ENCODE assay signal across 19 mouse cellular contexts in the genomic region with DNA sequence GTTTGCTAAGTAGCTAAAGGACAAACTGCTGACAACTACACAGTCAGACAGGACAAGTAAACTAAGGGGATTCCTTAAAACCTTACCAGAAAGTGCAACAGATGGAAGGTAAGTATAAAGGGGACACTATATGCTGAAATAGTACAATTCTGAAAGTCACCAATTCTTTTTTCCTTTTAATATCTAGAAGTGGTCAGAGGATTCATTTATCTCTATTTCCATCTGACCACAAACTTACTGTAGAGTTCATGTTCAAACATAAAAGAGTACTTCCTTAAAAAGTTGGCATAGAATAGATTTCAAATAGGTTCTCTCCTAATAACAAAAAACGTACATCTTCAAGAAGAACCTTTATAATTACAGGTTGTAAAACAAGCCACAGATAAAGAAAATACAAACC. TPM values are rescaled to one million over a fixed set of nuclear protein-coding genes. Genes with fewer than 3 reads are reported as not detected.
A peak's percentile ranks its signal among the peaks of the same experiment; 100 is the strongest.
DNase-seq lines count a peak whose midpoint lies in the region; ATAC-seq and TF ChIP-seq lines count a peak whose summit lies in the region.
"Had no signal": no experiment of that assay in that cellular context is flagged by ENCODE, and none has a peak within 500 bp of the region (broad histone marks: within the 10 kb centered on the region; RNA-seq: fewer than 3 reads in every experiment).

No protein-coding gene starts in this region.

- TF ChIP-seq POLR2A in MEL (IDR thresholded peaks at IDR 0.05; ENCODE audit: control insufficient read depth in 1 of 2, insufficient read depth in 1 of 2, low read depth in 1 of 2, low read length in 2 of 2, poor library complexity in 1 of 2): no peak

- no peak overlapping the region for H3K9ac ChIP-seq in MEL (ENCODE audit: control insufficient read depth, low read depth, low read length, poor library complexity, severe bottlenecking)
- H3K9ac ChIP-seq: embryonic facial prominence, embryonic 12.5 days; forebrain, embryonic 13.5 days; forebrain, embryonic 15.5 days; forebrain, postnatal 0 days had no signal

- TF ChIP-seq RAD21 in MEL (IDR thresholded peaks at IDR 0.05; ENCODE audit: low read depth, low read length): no peak

- ATAC-seq in granulocyte monocyte progenitor cell, adult 5-6 weeks (replicated peaks; ENCODE audit: poor library complexity, severe bottlenecking): peak; percentile 35; the same call in 1 of the 2 replicates
- ATAC-seq: forebrain, embryonic 13.5 days; forebrain, embryonic 15.5 days; forebrain, postnatal 0 days had no signal

- TF ChIP-seq CTCF in MEL (IDR thresholded peaks at IDR 0.05 in 2 of 3, conservative IDR thresholded peaks at IDR 0.05 in 1 of 3; ENCODE audit: control insufficient read depth in 1 of 3, insufficient read depth in 1 of 3, low read depth in 2 of 3, low read length in 3 of 3, poor library complexity in 1 of 3, severe bottlenecking in 1 of 3): no peak

- peaks cover 7% of the 10 kb centered on the region in 2 experiments for H3K4me1 ChIP-seq in MEL (ENCODE audit: control insufficient read depth in 1 of 2, insufficient read depth in 2 of 2, low read length in 2 of 2)
- H3K4me1 ChIP-seq in embryonic facial prominence, embryonic 10.5 days: no peaks in the 10 kb centered on the region
- H3K4me1 ChIP-seq: embryonic facial prominence, embryonic 12.5 days; forebrain, embryonic 13.5 days; forebrain, embryonic 15.5 days had no signal

- 93% methylated on average over 1 of the region's 1 CpGs for WGBS in embryonic facial prominence, embryonic 10.5 days

- H3K36me3 ChIP-seq in MEL (ENCODE audit: control insufficient read depth in 1 of 2, insufficient read depth in 2 of 2, low read length in 2 of 2): peaks cover 24 to 42% of the 10 kb centered on the region in 2 experiments
- H3K36me3 ChIP-seq in embryonic facial prominence, embryonic 10.5 days (replicated peaks): peaks cover 100% of the 10 kb centered on the region

- no peak overlapping the region for H3K4me3 ChIP-seq in MEL (ENCODE audit: control insufficient read depth in 1 of 2, insufficient read depth in 1 of 2, low read depth in 2 of 2, low read length in 2 of 2)
- H3K4me3 ChIP-seq in embryonic facial prominence, embryonic 10.5 days: no peak overlapping the region
- H3K4me3 ChIP-seq: embryonic facial prominence, embryonic 12.5 days; forebrain, embryonic 13.5 days; forebrain, embryonic 15.5 days had no signal

- peaks cover 2% of the 10 kb centered on the region; the same call in 1 of the 2 replicates for H3K79me2 ChIP-seq in MEL (ENCODE audit: control insufficient read depth, insufficient read depth, low read length, poor library complexity)

- H3K9me3 ChIP-seq in MEL (replicated peaks; ENCODE audit: insufficient read depth, low read length): no peaks in the 10 kb centered on the region
- no peaks in the 10 kb centered on the region for H3K9me3 ChIP-seq in embryonic facial prominence, embryonic 10.5 days
- H3K9me3 ChIP-seq: embryonic facial prominence, embryonic 12.5 days; forebrain, embryonic 13.5 days; forebrain, embryonic 15.5 days had no signal

- peak overlapping the region; percentile 48 for H3K27ac ChIP-seq in MEL (ENCODE audit: control insufficient read depth, low read depth, low read length)
- H3K27ac ChIP-seq in embryonic facial prominence, embryonic 10.5 days (replicated peaks): no peak overlapping the region
- H3K27ac ChIP-seq: embryonic facial prominence, embryonic 12.5 days; forebrain, embryonic 13.5 days; forebrain, embryonic 15.5 days had no signal

- peak; percentile 41 for DNase-seq in 416B (ENCODE audit: low read depth)
- peak; percentile 58 for DNase-seq in MEL (ENCODE audit: low read depth, low spot score)
- no peak for DNase-seq in embryonic facial prominence, embryonic 10.5 days (ENCODE audit: low spot score)
- no peak for DNase-seq in left cerebral cortex, postnatal 10 days (ENCODE audit: extremely low spot score in 1 of 2, low spot score in 2 of 2)
- DNase-seq in cerebellum, postnatal 10 days: no peak
- DNase-seq: adrenal gland, adult 2 months; adrenal gland, postnatal 10 days; adrenal gland, postnatal 25 days; cerebellum, adult 11 months; cerebellum, adult 18-20 months; cerebellum, adult 8-10 months; cerebellum, adult 9-11 months; cerebellum, postnatal 25 days; embryo, embryonic 11 days; forebrain, postnatal 0 days had no signal

- intact Hi-C loops in left cerebral cortex, postnatal 10 days (cut with DNase I): no loop called here

- TF ChIP-seq EP300 in MEL (IDR thresholded peaks at IDR 0.05; ENCODE audit: low read depth in 1 of 2, low read length in 2 of 2): peak in 1 of 2 experiments; percentile 56; a peak in 2 of 4 replicates

- H3K27me3 ChIP-seq in MEL (ENCODE audit: control insufficient read depth in 1 of 2, insufficient read depth in 2 of 2, low read length in 2 of 2): no peaks in the 10 kb centered on the region
- no peaks in the 10 kb centered on the region for H3K27me3 ChIP-seq in embryonic facial prominence, embryonic 10.5 days (replicated peaks; ENCODE audit: low read depth, poor library complexity, severe bottlenecking)
- H3K27me3 ChIP-seq: embryonic facial prominence, embryonic 12.5 days; forebrain, embryonic 13.5 days; forebrain, embryonic 15.5 days had no signal

TF ChIP-seq in MEL, 35 proteins besides CTCF, POLR2A, EP300 and RAD21:
- no peak for TF ChIP-seq NELFE (IDR thresholded peaks at IDR 0.05; ENCODE audit: low read depth, low read length)
- peak; percentile 62 for TF ChIP-seq GATA1 (IDR thresholded peaks at IDR 0.05; ENCODE audit: low read depth, low read length)
- no peak for TF ChIP-seq ZNF384 (IDR thresholded peaks at IDR 0.05; ENCODE audit: low read depth, low read length)
- no peak for TF ChIP-seq MAZ (IDR thresholded peaks at IDR 0.05; ENCODE audit: low read depth, low read length)
- TF ChIP-seq MXI1 (IDR thresholded peaks at IDR 0.05; ENCODE audit: low read depth, low read length): no peak
- no peak for TF ChIP-seq NRF1 (IDR thresholded peaks at IDR 0.05; ENCODE audit: insufficient read depth, low read depth, low read length, poor library complexity, severe bottlenecking)

RNA-seq across cellular contexts. Expression of a gene that starts 18.5 kb away (rescaled TPM):
- 118 and 126 TPM in 2 replicates for total RNA-seq in MEL (2012; rRNA removed)
- polyA plus RNA-seq in MEL (2012; ENCODE audit: insufficient read depth in 1 of 2, insufficient read length in 2 of 2, low read depth in 1 of 2, low replicate concordance in 2 of 2, missing spikeins in 1 of 2): 100 to 1,000 TPM; 144 to 167 TPM
- total RNA-seq in granulocyte monocyte progenitor cell, adult 5-6 weeks (2014; fragmentation: Nextera tagmentation): 59.2 and 72.8 TPM in 2 replicates
- total RNA-seq in granulocyte monocyte progenitor cell, adult 5-6 weeks (2017): 84.2 and 89.4 TPM in 2 replicates
- 88.8 and 89.1 TPM in 2 replicates for polyA plus RNA-seq in embryonic facial prominence, embryonic 10.5 days (2016; fragmentation: Nextera tagmentation; extraction: Ambion mirVana)
- 10 to 100 TPM; 13.6 to 14.4 TPM for total RNA-seq in left cerebral cortex, postnatal 10 days (2021)

Comparison
In these comparisons a context has a peak if more than half of its experiments do, and no peak if none do; other contexts are left out.
1. DNase-seq: peak in 416B (single experiment) and MEL (single experiment); none in embryonic facial prominence, embryonic 10.5 days (single experiment), left cerebral cortex, postnatal 10 days (0 of 2) and cerebellum, postnatal 10 days (0 of 2).